Mouse (Mus musculus) liver, embryonic 11.5 days (tissue): ENCODE measurements around the gene Klf9. TPM values are rescaled to one million over a fixed set of nuclear protein-coding genes. Genes with fewer than 3 reads are reported as not detected.
A peak's percentile ranks its signal among the peaks of the same experiment; 100 is the strongest.

Source experiments
- ATAC-seq: fragments of 200-750 bp; cut with Nextera tagmentation; replicated peaks from 2 replicates; pipeline ENCODE4 v1.8.0; 2017; ENCODE audit warnings: moderate number of reproducible peaks, mild to moderate bottlenecking, moderate TSS enrichment, moderate library complexity; ENCODE audit not compliant: low FRiP score
- DNase-seq: peaks from one replicate; pipeline ENCODE4 v3.0.0-alpha.2; 2017; ENCODE audit warnings: low spot score
- H3K27ac ChIP-seq: fragments of 300-500 bp; sonication (generic); 2 replicates; pipeline ENCODE4 v1.5.1; 2014; ENCODE audit warnings: mild to moderate bottlenecking, low read depth, low read length, control low read depth
- H3K27me3 ChIP-seq: fragments of 300-500 bp; sonication (generic); replicated peaks from 2 replicates; pipeline ENCODE4 v1.6.1; 2014; ENCODE audit warnings: low read length, mixed read lengths; ENCODE audit not compliant: control insufficient read depth, insufficient read depth
- H3K36me3 ChIP-seq: fragments of 300-500 bp; sonication (generic); 2 replicates; pipeline ENCODE4 v1.6.1; 2014; ENCODE audit warnings: mild to moderate bottlenecking, low read length, moderate library complexity, mixed read lengths; ENCODE audit not compliant: control insufficient read depth, insufficient read depth
- H3K4me1 ChIP-seq: fragments of 300-500 bp; sonication (generic); replicated peaks from 2 replicates; pipeline ENCODE4 v1.6.1; 2014; ENCODE audit warnings: low read length, mixed read lengths; ENCODE audit not compliant: control insufficient read depth, insufficient read depth
- H3K4me2 ChIP-seq: fragments of 300-500 bp; sonication (generic); 2 replicates; pipeline ENCODE4 v1.6.1; 2014; ENCODE audit warnings: mild to moderate bottlenecking, control low read depth, moderate library complexity
- H3K4me3 ChIP-seq: fragments of 300-500 bp; sonication (generic); 2 replicates; pipeline ENCODE4 v1.5.1; 2014; ENCODE audit warnings: low read depth, low read length, control low read depth
- H3K9ac ChIP-seq: fragments of 300-500 bp; sonication (generic); 2 replicates; pipeline ENCODE4 v1.6.1; 2014; ENCODE audit warnings: low read depth, low read length, control low read depth
- H3K9me3 ChIP-seq: fragments of 300-500 bp; sonication (generic); 2 replicates; pipeline ENCODE4 v1.6.1; 2016; ENCODE audit warnings: low read length, inconsistent platforms, mixed read lengths; ENCODE audit not compliant: control insufficient read depth
- WGBS: fragments of 180-500 bp; shearing (Covaris S2); extraction: QIAGEN DNeasy Blood & Tissue Kit; methylation state at CpG from one replicate; pipeline ENCODE4 v1.1.7; 2014; 5-methylcytosine and 5-hydroxymethylcytosine counted together
- polyA plus RNA-seq: library from polyadenylated mRNA; unstranded; fragments of >200 nt; fragmentation: Nextera tagmentation; extraction: Ambion mirVana; gene quantifications from 2 replicates; pipeline ENCODE4 v1.2.1, GENCODE M21; 2014

Klf9 gene
- polyA plus RNA-seq: 2.3 and 2.8 TPM in 2 replicates

DNA sequence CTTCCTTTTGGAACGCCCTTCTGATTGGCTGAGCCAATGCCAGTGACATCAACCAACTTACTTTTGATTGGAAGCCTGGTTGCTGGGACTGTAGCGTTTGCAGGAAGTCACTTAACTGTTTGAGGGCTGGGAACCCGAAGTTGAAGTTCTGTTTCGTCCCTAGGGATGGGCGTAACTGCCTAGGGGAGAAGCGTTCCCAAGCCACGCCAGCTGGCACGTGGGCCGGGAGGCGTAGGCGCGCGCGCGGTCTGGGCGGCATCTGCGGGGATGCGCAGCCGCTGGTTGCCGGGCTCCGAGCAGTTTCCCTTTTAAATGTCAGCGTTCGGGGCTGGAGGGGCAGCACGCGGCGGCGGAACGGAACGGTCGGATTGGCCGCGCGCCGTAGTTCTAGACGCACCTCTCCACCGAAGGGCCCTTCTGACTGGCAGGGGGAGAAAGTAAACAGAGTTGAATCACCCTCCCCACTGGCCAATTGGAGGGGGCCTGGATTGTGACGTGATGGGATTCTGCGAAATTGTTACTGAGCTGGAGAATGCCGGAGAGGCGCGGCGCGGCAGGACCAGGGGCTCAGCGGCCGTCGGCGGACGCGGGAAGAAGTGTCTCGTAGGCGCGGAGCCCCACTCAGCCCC, at the start of gene Klf9:
Gene Klf9, plus strand, starts transcription at position 538 of the 629 bp plus-strand sequence.
- peak within 1 kb of the TSS; percentile 100 for H3K4me2 ChIP-seq
- peak within 1 kb of the TSS; percentile 87 for H3K27ac ChIP-seq
- no peaks in the 10 kb centered on the region for H3K9me3 ChIP-seq
- DNase-seq: peak; percentile 88
- H3K27me3 ChIP-seq: peaks cover 15% of the 10 kb centered on the region
- H3K9ac ChIP-seq: peak within 1 kb of the TSS; percentile 80
- H3K36me3 ChIP-seq: no peaks in the 10 kb centered on the region
- under 1% methylated on average over 52 of the region's 52 CpGs for WGBS
- peak; percentile 91 for ATAC-seq
- peak within 1 kb of the TSS; percentile 76 for H3K4me3 ChIP-seq
- H3K4me1 ChIP-seq: peaks cover 14% of the 10 kb centered on the region

GRCm38 (mm10) chr19:23091586-23091985, 49.4 kb upstream of the Klf9 start:
- Histone ChIP-seq H3K27ac (no peak overlapping the region), H3K4me3 (no peak overlapping the region), H3K9ac (no peak overlapping the region), H3K36me3 (no peaks in the 10 kb centered on the region), H3K4me1 (no peaks in the 10 kb centered on the region), H3K27me3 (no peaks in the 10 kb centered on the region), H3K9me3 (no peaks in the 10 kb centered on the region), H3K4me2 (no peak overlapping the region)
- DNase-seq (no peak), ATAC-seq (no peak)
- 78% methylated on average over 4 of the region's 4 CpGs for WGBS

- Histone ChIP-seq H3K4me1 (no peaks in the 10 kb centered on the region), H3K4me2 (no peak overlapping the region), H3K27me3 (no peaks in the 10 kb centered on the region), H3K9ac (no peak overlapping the region), H3K27ac (no peak overlapping the region), H3K4me3 (no peak overlapping the region), H3K36me3 (no peaks in the 10 kb centered on the region), H3K9me3 (no peaks in the 10 kb centered on the region)
- DNase-seq (no peak), ATAC-seq (no peak)
- 82% methylated on average over 5 of the region's 5 CpGs for WGBS
Measured at GRCm38 (mm10) chr19:23093548-23093947, 47.5 kb upstream of the Klf9 start.

GRCm38 (mm10) chr19:23094906-23095305, 46.1 kb upstream of the Klf9 start:
- H3K9ac ChIP-seq: no peak overlapping the region
- DNase-seq (no peak), ATAC-seq (no peak)
- H3K4me3 ChIP-seq: no peak overlapping the region
- no peak overlapping the region for H3K27ac ChIP-seq
- no peak overlapping the region for H3K4me2 ChIP-seq
- no peaks in the 10 kb centered on the region for H3K36me3 ChIP-seq
- 68% methylated on average over 3 of the region's 3 CpGs for WGBS
- no peaks in the 10 kb centered on the region for H3K9me3 ChIP-seq
- no peaks in the 10 kb centered on the region for H3K4me1 ChIP-seq
- no peaks in the 10 kb centered on the region for H3K27me3 ChIP-seq

DNA sequence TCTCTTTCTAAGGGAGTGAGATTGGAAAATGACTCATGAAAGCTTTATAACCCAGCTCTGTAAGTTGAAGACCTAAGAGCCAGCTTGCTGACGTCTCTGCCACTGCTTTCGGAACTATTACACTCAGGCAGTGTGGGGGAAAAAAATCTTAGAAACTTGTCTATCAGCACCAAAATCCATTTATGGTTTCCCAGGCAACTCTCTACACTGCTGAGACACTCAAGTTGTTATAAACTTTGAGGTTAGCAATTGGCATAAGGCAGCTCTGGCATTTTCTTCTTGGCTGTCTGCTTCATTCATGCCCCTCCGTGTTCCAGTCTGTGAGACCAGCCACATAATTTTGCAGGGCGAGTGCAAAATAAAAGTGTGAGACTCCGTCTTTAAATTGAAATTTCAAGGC, 34.2 kb upstream of the Klf9 start:
- 84% methylated on average over 5 of the region's 5 CpGs for WGBS
- no peak overlapping the region for H3K4me2 ChIP-seq

DNA sequence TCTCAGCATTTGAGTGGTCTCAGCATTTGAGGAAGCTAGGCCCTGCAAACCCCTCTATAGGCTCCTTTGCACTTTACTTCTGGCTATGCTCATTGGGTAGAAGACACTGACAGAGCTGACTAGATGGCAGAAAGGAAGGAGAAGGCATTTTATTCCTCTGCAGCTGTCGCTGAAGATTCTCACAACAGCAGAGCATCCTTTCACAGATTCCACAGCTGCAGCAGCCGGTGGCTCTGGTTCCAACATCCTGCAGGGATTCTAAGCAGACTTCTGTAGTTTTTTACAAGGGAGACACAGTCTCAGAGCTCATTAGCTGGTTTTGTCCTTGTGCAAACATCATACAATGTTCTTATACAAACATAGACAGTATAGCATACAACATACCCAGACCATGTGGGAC, 33.7 kb upstream of the Klf9 start:
- no peaks in the 10 kb centered on the region for H3K27me3 ChIP-seq
- H3K9me3 ChIP-seq: no peaks in the 10 kb centered on the region
- H3K27ac ChIP-seq: no peak overlapping the region

More for the DNA sequence above, 34.2 kb upstream of the Klf9 start:
- Histone ChIP-seq H3K27ac (no peak overlapping the region), H3K9ac (no peak overlapping the region), H3K4me1 (no peaks in the 10 kb centered on the region), H3K36me3 (no peaks in the 10 kb centered on the region), H3K9me3 (no peaks in the 10 kb centered on the region), H3K4me3 (no peak overlapping the region), H3K27me3 (no peaks in the 10 kb centered on the region)
- DNase-seq (no peak), ATAC-seq (no peak)

DNA sequence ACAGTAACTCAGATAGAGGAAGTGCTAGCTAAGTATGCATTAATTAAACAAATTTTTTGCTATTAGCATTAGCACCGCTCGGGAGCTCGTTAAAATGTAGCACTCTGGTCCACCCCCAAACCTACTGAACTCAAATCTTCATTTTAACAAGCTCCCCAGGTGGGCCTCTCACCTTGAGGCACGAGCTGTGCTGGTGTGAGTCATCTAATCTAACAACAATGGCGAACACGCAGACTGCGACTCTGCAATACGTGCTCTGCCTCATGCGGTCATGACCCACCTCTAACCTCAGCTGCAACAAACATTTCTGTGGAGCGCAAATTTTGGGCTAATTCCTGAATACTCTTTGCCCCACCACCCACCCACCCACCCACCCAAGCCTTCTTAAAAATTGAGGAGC, 19.2 kb upstream of the Klf9 start:
- no peaks in the 10 kb centered on the region for H3K27me3 ChIP-seq
- no peak overlapping the region for H3K9ac ChIP-seq
- H3K27ac ChIP-seq: no peak overlapping the region
- 19% methylated on average over 10 of the region's 10 CpGs for WGBS
- no peak for DNase-seq
- no peak overlapping the region for H3K4me3 ChIP-seq
- ATAC-seq: no peak
- no peaks in the 10 kb centered on the region for H3K36me3 ChIP-seq
- no peak overlapping the region for H3K4me2 ChIP-seq
- no peaks in the 10 kb centered on the region for H3K4me1 ChIP-seq
- H3K9me3 ChIP-seq: no peaks in the 10 kb centered on the region

More for the DNA sequence above, 33.7 kb upstream of the Klf9 start:
- WGBS: 66% methylated on average over 2 of the region's 2 CpGs
- Histone ChIP-seq H3K4me1 (no peaks in the 10 kb centered on the region), H3K4me3 (no peak overlapping the region), H3K4me2 (no peak overlapping the region), H3K9ac (no peak overlapping the region), H3K36me3 (no peaks in the 10 kb centered on the region)
- DNase-seq (no peak), ATAC-seq (no peak)

DNA sequence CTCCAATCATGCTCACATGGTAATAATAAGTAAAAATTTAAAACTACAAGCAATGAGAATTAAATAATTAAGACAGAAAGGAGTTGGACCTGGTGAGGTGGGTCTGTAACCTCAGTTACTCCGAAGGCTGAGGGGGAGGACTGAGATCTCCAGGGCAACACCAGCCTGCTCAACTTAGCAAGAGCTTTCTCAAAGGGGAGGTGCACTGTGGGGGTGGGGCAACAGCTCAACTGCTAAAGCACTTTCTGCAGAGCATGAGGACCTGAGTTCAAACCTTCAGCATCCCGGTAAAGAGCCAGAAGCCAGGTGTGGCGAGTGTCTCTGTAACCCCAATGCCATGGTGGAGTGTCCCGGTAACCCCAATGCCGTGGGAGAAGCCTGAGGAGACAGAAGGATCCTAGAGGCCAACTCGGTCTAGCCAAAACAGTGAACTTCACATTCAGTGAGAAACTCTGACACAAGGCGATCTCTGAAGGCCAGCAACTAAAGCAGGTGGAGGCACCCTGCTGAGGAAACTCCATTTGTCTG, 16.9 kb upstream of the Klf9 start:
- Histone ChIP-seq H3K4me1 (no peaks in the 10 kb centered on the region), H3K9ac (no peak overlapping the region), H3K9me3 (no peaks in the 10 kb centered on the region), H3K36me3 (no peaks in the 10 kb centered on the region), H3K27me3 (no peaks in the 10 kb centered on the region), H3K4me2 (no peak overlapping the region), H3K4me3 (no peak overlapping the region), H3K27ac (no peak overlapping the region)
- WGBS: 66% methylated on average over 7 of the region's 7 CpGs
- DNase-seq: no peak
- no peak for ATAC-seq
